Mouse (Mus musculus): ENCODE results near the gene Mdh2. TPM values are rescaled to one million over a fixed set of nuclear protein-coding genes. Genes with fewer than 3 reads are reported as not detected.
A peak's percentile ranks its signal among the peaks of the same experiment; 100 is the strongest.

Mdh2 gene
- polyA plus RNA-seq (2015; fragmentation: Nextera tagmentation; extraction: Ambion mirVana), result 445 and 469 TPM in 2 replicates

DNA sequence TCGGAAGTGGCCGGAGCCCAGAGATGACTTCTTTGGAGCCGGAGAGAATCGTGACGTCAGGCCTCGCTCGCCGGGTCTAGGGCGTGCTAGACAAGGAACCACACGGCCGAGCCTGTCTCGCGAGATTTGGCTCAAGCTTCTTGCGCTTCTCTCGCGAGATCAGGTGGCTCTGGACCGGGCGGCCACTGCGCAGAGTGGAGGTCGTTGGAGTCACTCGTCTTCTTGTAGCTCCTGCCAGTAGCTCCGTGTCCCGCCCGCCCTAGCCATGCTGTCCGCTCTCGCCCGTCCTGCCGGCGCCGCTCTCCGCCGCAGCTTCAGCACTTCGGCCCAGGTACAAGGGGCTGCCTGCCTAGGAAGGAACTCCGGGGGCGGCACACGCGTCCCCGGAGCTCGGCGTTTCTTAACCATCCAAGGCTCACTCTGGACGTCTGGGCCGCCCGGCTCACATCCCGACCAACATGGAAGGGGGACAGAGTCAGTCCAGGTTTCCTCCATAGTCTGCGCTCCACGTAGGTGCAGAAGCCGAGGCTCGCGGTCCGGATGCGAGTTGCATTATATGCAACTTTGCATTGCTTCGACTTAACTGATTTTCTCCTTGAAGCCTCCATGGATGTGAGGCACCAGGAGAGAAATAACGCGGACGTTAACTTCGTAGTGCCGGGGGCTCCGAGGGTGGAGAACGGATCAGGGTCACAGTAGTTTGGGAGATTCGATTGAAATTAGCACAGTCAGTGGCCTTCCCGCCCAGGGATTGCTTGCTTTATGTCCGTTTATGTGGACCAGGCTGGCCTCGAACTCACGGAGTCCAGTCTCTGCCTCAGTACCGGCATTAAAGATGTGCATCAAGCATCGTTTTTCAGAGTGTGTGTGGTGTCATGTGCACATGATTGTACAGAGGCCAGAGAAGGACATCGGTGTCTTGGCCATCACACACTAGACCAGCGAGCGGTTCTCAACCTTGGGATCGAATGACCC is at the start of gene Mdh2:
Gene Mdh2 (plus strand): TSS at position 10 of the 975 bp plus-strand sequence.
- 0 out of 2 replicates have a peak, but pooled peaks cover 9% of the 10 kb centered on the region for H3K4me1 ChIP-seq (replicated peaks; ENCODE audit: control insufficient read depth, insufficient read depth)
- H3K27me3 ChIP-seq (ENCODE audit: control insufficient read depth, insufficient read depth, low read length), result no peaks in the 10 kb centered on the region
- peak within 1 kb of the TSS; percentile 68 for H3K4me3 ChIP-seq (ENCODE audit: low read depth, low read length)
- ATAC-seq (ENCODE audit: low FRiP score, low TSS enrichment), result peak; percentile 98
- peak; percentile 100 for DNase-seq (ENCODE audit: low spot score)
- no peaks in the 10 kb centered on the region for H3K9me3 ChIP-seq (ENCODE audit: control insufficient read depth, low read length)
- peak within 1 kb of the TSS; percentile 96 for H3K9ac ChIP-seq (ENCODE audit: low read length)
- H3K4me2 ChIP-seq (replicated peaks; ENCODE audit: low read depth), result peak within 1 kb of the TSS; percentile 83
- H3K27ac ChIP-seq (replicated peaks), result peak within 1 kb of the TSS; percentile 97
- H3K36me3 ChIP-seq (ENCODE audit: control insufficient read depth, insufficient read depth, low read length), result peaks cover 3% of the 10 kb centered on the region; the same call in 1 of the 2 replicates
- WGBS, result under 1% methylated on average over 70 of the region's 70 CpGs
- TF ChIP-seq EP300 (optimal IDR thresholded peaks at IDR 0.05) (peak; percentile 100), CTCF (IDR thresholded peaks at IDR 0.05; ENCODE audit: low read depth) (no peak)

DNA sequence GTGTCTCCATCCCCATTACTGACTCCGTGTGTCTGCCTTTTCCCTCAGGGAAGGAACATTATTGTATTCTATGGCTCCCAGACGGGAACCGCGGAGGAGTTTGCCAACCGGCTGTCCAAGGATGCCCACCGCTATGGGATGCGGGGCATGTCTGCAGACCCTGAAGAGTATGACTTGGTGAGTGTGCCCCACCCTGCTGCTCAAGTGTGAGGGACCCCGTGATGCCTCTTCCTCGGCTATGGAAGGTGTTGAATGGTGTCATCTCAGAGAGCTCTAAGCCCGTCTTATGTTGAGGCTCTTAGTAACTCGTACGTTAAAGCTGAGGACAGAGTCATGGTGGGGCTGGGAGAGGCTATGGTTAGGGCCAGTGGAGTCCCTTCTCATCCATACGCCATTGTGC is 48.9 kb upstream of the Mdh2 start:
- no peaks in the 10 kb centered on the region for H3K27me3 ChIP-seq (ENCODE audit: control insufficient read depth, insufficient read depth, low read length)
- no peak overlapping the region for H3K4me3 ChIP-seq (ENCODE audit: low read depth, low read length)
- DNase-seq (ENCODE audit: low spot score), result no peak
- no peak for TF ChIP-seq CTCF (IDR thresholded peaks at IDR 0.05; ENCODE audit: low read depth)
- no peak for TF ChIP-seq EP300 (optimal IDR thresholded peaks at IDR 0.05)
- ATAC-seq (ENCODE audit: low FRiP score, low TSS enrichment), result no peak
- peaks cover 11% of the 10 kb centered on the region for H3K4me1 ChIP-seq (replicated peaks; ENCODE audit: control insufficient read depth, insufficient read depth)
- peaks cover 44% of the 10 kb centered on the region for H3K36me3 ChIP-seq (ENCODE audit: control insufficient read depth, insufficient read depth, low read length)
- H3K9ac ChIP-seq (ENCODE audit: low read length), result no peak overlapping the region
- WGBS, result 91% methylated on average over 13 of the region's 13 CpGs
- no peak overlapping the region for H3K4me2 ChIP-seq (replicated peaks; ENCODE audit: low read depth)
- H3K27ac ChIP-seq (replicated peaks), result no peak overlapping the region
- no peaks in the 10 kb centered on the region for H3K9me3 ChIP-seq (ENCODE audit: control insufficient read depth, low read length)

DNA sequence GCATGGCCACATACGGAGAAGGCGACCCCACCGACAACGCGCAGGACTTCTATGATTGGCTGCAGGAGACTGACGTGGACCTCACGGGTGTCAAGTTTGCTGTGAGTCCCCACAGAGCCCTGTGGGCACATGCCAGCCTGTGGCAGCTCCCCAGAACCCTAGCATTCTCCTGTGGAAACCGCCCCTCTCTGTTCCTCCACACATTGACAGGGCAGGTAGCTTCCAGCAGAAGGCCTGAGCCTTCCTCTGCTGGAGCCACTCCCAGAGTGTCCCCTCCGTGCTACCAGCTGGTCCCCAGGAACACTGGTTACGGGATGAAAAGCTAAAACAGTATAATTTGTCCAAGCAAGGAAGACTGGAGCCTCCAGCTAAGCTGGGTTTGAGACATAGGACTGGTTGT is 48.0 kb upstream of the Mdh2 start:
- TF ChIP-seq CTCF (IDR thresholded peaks at IDR 0.05; ENCODE audit: low read depth) (no peak), EP300 (optimal IDR thresholded peaks at IDR 0.05) (no peak)
- Histone ChIP-seq H3K4me3 (ENCODE audit: low read depth, low read length) (no peak overlapping the region), H3K4me2 (replicated peaks; ENCODE audit: low read depth) (no peak overlapping the region), H3K9ac (ENCODE audit: low read length) (no peak overlapping the region), H3K36me3 (ENCODE audit: control insufficient read depth, insufficient read depth, low read length) (peaks cover 53% of the 10 kb centered on the region), H3K27me3 (ENCODE audit: control insufficient read depth, insufficient read depth, low read length) (no peaks in the 10 kb centered on the region), H3K9me3 (ENCODE audit: control insufficient read depth, low read length) (no peaks in the 10 kb centered on the region), H3K27ac (replicated peaks) (no peak overlapping the region), H3K4me1 (replicated peaks; ENCODE audit: control insufficient read depth, insufficient read depth) (peaks cover 4% of the 10 kb centered on the region; the same call in 1 of the 2 replicates)
- 94% methylated on average over 10 of the region's 10 CpGs for WGBS
- ATAC-seq (ENCODE audit: low FRiP score, low TSS enrichment) (no peak), DNase-seq (ENCODE audit: low spot score) (no peak)

DNA sequence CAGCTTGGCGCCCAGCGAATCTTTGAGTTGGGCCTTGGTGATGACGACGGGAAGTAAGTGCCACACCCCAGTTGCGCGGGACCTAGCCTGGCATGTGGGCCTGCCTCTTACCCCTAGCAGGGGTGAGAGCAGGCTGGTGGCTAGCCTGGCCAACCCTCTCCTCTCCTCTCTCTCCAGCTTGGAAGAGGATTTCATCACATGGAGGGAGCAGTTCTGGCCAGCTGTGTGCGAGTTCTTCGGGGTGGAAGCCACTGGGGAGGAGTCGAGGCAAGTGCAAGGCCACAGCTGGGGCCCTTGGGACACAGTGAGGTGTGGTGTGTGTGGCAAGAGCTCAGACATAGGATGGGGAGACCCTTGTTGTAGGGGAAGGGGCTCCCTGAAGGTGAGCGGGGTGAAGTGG is 47.4 kb upstream of the Mdh2 start:
- H3K36me3 ChIP-seq (ENCODE audit: control insufficient read depth, insufficient read depth, low read length), result peaks cover 57% of the 10 kb centered on the region
- TF ChIP-seq CTCF (IDR thresholded peaks at IDR 0.05; ENCODE audit: low read depth) (no peak), EP300 (optimal IDR thresholded peaks at IDR 0.05) (no peak)

DNA sequence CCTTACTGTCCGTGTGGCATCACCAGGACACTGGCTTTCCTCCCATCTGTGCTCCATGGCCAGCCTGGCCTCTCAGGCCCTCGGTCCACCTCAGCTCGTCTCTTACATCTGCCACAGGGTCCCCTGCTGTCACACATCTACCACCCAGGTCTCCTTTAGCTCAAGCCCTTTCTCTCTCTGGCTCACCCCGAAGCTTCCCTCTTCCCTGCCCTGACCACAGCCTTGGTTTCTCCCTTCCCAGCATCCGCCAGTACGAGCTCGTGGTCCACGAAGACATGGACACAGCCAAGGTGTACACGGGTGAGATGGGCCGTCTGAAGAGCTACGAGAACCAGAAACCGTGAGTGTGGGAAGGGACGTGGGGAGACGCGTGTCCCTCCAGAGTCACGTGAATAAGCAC is 47.0 kb upstream of the Mdh2 start:
- no peak overlapping the region for H3K4me3 ChIP-seq (ENCODE audit: low read depth, low read length)
- ATAC-seq (ENCODE audit: low FRiP score, low TSS enrichment) (no peak), DNase-seq (ENCODE audit: low spot score) (no peak)
- no peak overlapping the region for H3K4me2 ChIP-seq (replicated peaks; ENCODE audit: low read depth)
- H3K9me3 ChIP-seq (ENCODE audit: control insufficient read depth, low read length), result no peaks in the 10 kb centered on the region
- H3K27me3 ChIP-seq (ENCODE audit: control insufficient read depth, insufficient read depth, low read length), result no peaks in the 10 kb centered on the region
- no peak for TF ChIP-seq EP300 (optimal IDR thresholded peaks at IDR 0.05)
- no peak for TF ChIP-seq CTCF (IDR thresholded peaks at IDR 0.05; ENCODE audit: low read depth)
- no peaks in the 10 kb centered on the region for H3K4me1 ChIP-seq (replicated peaks; ENCODE audit: control insufficient read depth, insufficient read depth)
- H3K27ac ChIP-seq (replicated peaks), result no peak overlapping the region
- H3K9ac ChIP-seq (ENCODE audit: low read length), result no peak overlapping the region
- WGBS, result 92% methylated on average over 16 of the region's 16 CpGs
- H3K36me3 ChIP-seq (ENCODE audit: control insufficient read depth, insufficient read depth, low read length), result peaks cover 57% of the 10 kb centered on the region

More for the DNA sequence above, 47.4 kb upstream of the Mdh2 start:
- H3K27ac ChIP-seq (replicated peaks), result no peak overlapping the region
- 88% methylated on average over 10 of the region's 10 CpGs for WGBS
- no peak for ATAC-seq (ENCODE audit: low FRiP score, low TSS enrichment)
- no peaks in the 10 kb centered on the region for H3K27me3 ChIP-seq (ENCODE audit: control insufficient read depth, insufficient read depth, low read length)
- no peak overlapping the region for H3K4me2 ChIP-seq (replicated peaks; ENCODE audit: low read depth)
- no peaks in the 10 kb centered on the region for H3K9me3 ChIP-seq (ENCODE audit: control insufficient read depth, low read length)
- no peak for DNase-seq (ENCODE audit: low spot score)
- H3K4me3 ChIP-seq (ENCODE audit: low read depth, low read length), result no peak overlapping the region
- H3K4me1 ChIP-seq (replicated peaks; ENCODE audit: control insufficient read depth, insufficient read depth), result 0 out of 2 replicates have a peak, but pooled peaks cover 3% of the 10 kb centered on the region
- H3K9ac ChIP-seq (ENCODE audit: low read length), result no peak overlapping the region

DNA sequence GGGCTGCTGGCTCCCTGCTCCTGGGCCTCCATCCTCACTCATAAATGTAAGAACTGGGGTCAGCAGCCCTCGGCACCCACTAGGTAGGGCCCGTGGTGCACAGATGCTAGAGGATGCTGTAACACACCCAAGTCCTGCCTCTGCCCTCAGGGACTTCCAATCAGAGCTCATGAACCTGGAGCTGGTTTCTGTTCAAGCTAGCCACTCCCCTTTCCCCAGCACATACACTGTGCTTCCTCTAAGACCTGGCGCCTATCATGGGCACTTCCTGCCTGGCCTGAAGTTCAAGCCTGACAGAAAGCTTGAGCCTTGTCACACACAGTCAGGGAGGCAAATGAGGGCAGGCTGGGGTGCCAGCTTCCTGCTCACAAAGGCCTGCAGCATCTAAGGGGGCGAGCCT is 45.2 kb upstream of the Mdh2 start:
- 0 out of 2 replicates have a peak, but pooled peaks have one; percentile 17 for ATAC-seq (ENCODE audit: low FRiP score, low TSS enrichment)
- 0 out of 2 replicates have a peak overlapping the region, but pooled peaks have one; percentile 18 for H3K27ac ChIP-seq (replicated peaks)
- peak; percentile 12 for DNase-seq (ENCODE audit: low spot score)
- H3K4me1 ChIP-seq (replicated peaks; ENCODE audit: control insufficient read depth, insufficient read depth), result no peaks in the 10 kb centered on the region
- no peaks in the 10 kb centered on the region for H3K9me3 ChIP-seq (ENCODE audit: control insufficient read depth, low read length)
- H3K4me3 ChIP-seq (ENCODE audit: low read depth, low read length), result no peak overlapping the region
- H3K4me2 ChIP-seq (replicated peaks; ENCODE audit: low read depth), result no peak overlapping the region
- H3K36me3 ChIP-seq (ENCODE audit: control insufficient read depth, insufficient read depth, low read length), result peaks cover 60% of the 10 kb centered on the region
- 86% methylated on average over 4 of the region's 4 CpGs for WGBS
- H3K27me3 ChIP-seq (ENCODE audit: control insufficient read depth, insufficient read depth, low read length), result no peaks in the 10 kb centered on the region
- TF ChIP-seq CTCF (IDR thresholded peaks at IDR 0.05; ENCODE audit: low read depth) (no peak), EP300 (optimal IDR thresholded peaks at IDR 0.05) (no peak)
- no peak overlapping the region for H3K9ac ChIP-seq (ENCODE audit: low read length)

All from stomach, postnatal 0 days (tissue).